Mouse (Mus musculus) ES-Bruce4 (cell line): ENCODE measurements around the gene Lsr. TPM values are rescaled to one million over a fixed set of nuclear protein-coding genes. Genes with fewer than 3 reads are reported as not detected.

Experiments used
- H3K27ac ChIP-seq: 2 replicates; pipeline ENCODE4 v1.5.1; 2012; ENCODE audit warnings: low read length, inconsistent platforms; ENCODE audit not compliant: insufficient read depth
- H3K27me3 ChIP-seq: 2 replicates; pipeline ENCODE4 v1.6.1; 2012; ENCODE audit warnings: mild to moderate bottlenecking, low read length, inconsistent platforms; ENCODE audit not compliant: control insufficient read depth, poor library complexity, insufficient read depth, severe bottlenecking
- H3K36me3 ChIP-seq: 2 replicates; pipeline ENCODE4 v1.6.1; 2012; ENCODE audit warnings: inconsistent platforms, mild to moderate bottlenecking, low read length, moderate library complexity; ENCODE audit not compliant: control insufficient read depth, poor library complexity, insufficient read depth, severe bottlenecking
- H3K4me1 ChIP-seq: one replicate; pipeline ENCODE4 v1.8.1; 2011; ENCODE audit warnings: low read length; ENCODE audit not compliant: control insufficient read depth, insufficient read depth
- H3K4me3 ChIP-seq: 2 replicates; pipeline ENCODE4 v1.5.1; 2011; ENCODE audit warnings: low read depth, mild to moderate bottlenecking, low read length
- H3K9ac ChIP-seq: 2 replicates; pipeline ENCODE4 v1.6.1; 2012; ENCODE audit warnings: low read depth, mild to moderate bottlenecking, inconsistent platforms; ENCODE audit not compliant: poor library complexity, severe bottlenecking
- H3K9me3 ChIP-seq: replicated peaks from 2 replicates; pipeline ENCODE4 v1.6.1; 2012; ENCODE audit warnings: mild to moderate bottlenecking, low read length, inconsistent platforms; ENCODE audit not compliant: control insufficient read depth, poor library complexity, insufficient read depth, severe bottlenecking
- CTCF ChIP-seq: IDR thresholded peaks from one replicate; pipeline ENCODE4 v1.8.1; 2011; ENCODE audit warnings: low read depth, low read length
- EP300 ChIP-seq: IDR thresholded peaks from 2 replicates; pipeline ENCODE4 v1.6.1; 2011; ENCODE audit warnings: low read depth, low read length; ENCODE audit not compliant: insufficient read depth
- POLR2A ChIP-seq: IDR thresholded peaks from one replicate; pipeline ENCODE4 v1.8.1; 2011; ENCODE audit warnings: low read length; ENCODE audit not compliant: insufficient read depth
- polyA plus RNA-seq: library from polyadenylated mRNA; stranded (reverse); fragments of >200 nt; gene quantifications from 2 replicates; pipeline ENCODE4 v1.2.4, GENCODE M21; 2011; ENCODE audit warnings: low read depth; ENCODE audit not compliant: missing spikeins, insufficient read depth, insufficient read length

Lsr gene
- polyA plus RNA-seq: 39.1 and 42.9 TPM in 2 replicates

DNA sequence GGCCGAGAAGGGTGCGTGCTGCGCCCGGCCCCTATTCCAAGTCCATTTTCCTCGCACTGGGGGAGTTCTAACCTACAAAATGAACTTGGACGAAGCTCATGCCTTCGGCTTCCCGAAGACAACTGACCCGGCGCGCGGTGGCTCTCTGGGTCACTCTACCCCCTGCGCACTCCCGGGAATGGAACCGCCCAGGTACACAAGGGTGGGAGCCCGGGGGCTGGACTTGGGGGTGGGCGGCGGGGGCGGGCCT is at the start of gene Lsr:
Lsr (minus strand) TSS at position 214 of the 250 bp plus-strand sequence.
- H3K36me3 ChIP-seq: no peaks in the 10 kb centered on the region; the same call in 1 of the 2 replicates
- H3K9me3 ChIP-seq: no peaks in the 10 kb centered on the region
- H3K4me1 ChIP-seq: no peaks in the 10 kb centered on the region
- peak within 1 kb of the TSS; percentile 92 for H3K4me3 ChIP-seq
- no peaks in the 10 kb centered on the region for H3K27me3 ChIP-seq
- TF ChIP-seq POLR2A (peak; percentile 20), CTCF (no peak)
- peak within 1 kb of the TSS; percentile 70 for H3K9ac ChIP-seq
- H3K27ac ChIP-seq: peak within 1 kb of the TSS; percentile 62

DNA sequence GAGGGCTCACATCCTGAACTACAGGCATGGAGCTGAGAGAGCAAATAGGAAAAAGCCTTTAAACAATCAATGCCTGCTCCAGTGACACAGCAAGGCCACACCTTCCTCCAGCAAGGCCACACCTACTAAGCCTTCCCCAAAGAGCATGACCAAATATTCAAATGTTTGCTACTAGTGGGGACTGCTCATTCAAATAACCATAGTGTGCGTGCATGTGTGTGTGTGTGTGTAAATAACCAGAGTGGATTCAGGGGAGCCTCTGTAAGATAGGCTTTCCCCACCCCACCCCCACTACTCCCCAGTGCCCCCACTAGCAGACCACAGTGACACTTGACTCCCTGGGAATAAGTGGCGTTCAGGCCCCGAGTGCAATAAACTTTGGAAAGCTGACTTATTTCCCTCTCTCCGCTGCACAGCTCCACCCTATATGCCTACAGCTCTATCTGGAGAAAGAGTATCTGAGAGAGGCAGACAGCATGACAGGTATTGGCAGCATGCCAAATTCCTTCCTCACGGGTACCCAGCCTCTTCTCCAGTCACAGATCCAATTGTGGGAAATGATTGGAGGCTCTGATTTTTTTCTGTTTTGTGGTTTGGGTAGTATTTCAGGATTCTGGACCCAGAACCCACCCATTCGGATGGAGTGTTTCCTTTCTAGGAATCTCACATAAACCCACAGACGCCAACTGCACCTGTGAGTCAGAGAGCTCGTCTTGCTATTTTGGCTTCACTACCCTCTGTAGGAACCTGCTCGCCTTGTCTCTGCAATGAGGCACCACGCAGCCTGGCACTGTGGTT is 44.0 kb upstream of the Lsr start:
- Histone ChIP-seq H3K27ac (no peak overlapping the region), H3K36me3 (no peaks in the 10 kb centered on the region), H3K9ac (no peak overlapping the region), H3K4me3 (no peak overlapping the region), H3K9me3 (no peaks in the 10 kb centered on the region; the same call in 1 of the 2 replicates), H3K4me1 (no peaks in the 10 kb centered on the region), H3K27me3 (no peaks in the 10 kb centered on the region)
- TF ChIP-seq POLR2A (no peak), CTCF (no peak), EP300 (no peak)

DNA sequence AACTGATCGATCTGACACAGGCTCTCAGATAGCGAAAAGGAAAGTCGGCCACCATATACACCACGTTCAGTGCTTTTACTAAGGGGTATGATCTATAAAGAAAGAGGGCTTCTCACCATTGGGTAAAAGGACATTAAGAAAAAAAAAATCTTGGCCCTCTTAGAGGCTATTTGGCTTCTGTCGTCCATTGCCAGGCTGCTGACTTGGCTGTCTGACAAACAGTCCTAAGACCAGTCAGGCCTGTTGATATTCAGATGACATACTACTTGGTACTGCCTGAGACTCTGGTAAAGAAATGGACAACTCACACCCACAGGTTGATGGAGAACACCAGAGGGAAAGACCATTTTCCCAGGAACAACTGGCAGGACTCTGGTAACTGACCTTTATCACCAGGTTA is 39.7 kb upstream of the Lsr start:
- Histone ChIP-seq H3K9me3 (no peaks in the 10 kb centered on the region), H3K9ac (no peak overlapping the region), H3K4me3 (no peak overlapping the region), H3K36me3 (no peaks in the 10 kb centered on the region), H3K27ac (no peak overlapping the region), H3K27me3 (no peaks in the 10 kb centered on the region), H3K4me1 (no peaks in the 10 kb centered on the region)
- no peak for TF ChIP-seq POLR2A
- no peak for TF ChIP-seq EP300
- no peak for TF ChIP-seq CTCF

DNA sequence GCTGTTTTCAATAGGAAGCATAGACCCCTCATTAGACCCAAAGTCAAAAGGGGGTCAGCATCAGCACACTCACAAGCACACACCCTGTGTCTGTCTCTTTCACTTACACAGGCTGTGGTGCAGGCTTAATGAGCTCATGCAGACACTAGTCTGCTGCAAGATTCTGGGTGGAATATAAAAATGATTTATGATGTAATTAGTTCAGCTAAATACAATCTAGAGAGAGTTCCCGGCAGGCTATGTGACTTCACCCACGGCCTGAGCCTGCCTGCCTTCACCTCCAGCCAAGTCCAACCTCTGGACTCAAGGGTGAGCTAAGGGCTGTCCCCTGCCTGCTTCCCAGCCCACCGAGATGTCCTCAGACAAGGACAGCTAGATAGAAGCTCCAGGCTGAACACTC is 35.6 kb upstream of the Lsr start:
- TF ChIP-seq POLR2A (no peak), EP300 (no peak), CTCF (no peak)
- no peak overlapping the region for H3K4me3 ChIP-seq
- H3K36me3 ChIP-seq: no peaks in the 10 kb centered on the region
- H3K9ac ChIP-seq: no peak overlapping the region
- no peaks in the 10 kb centered on the region for H3K27me3 ChIP-seq
- no peaks in the 10 kb centered on the region for H3K4me1 ChIP-seq
- no peak overlapping the region for H3K27ac ChIP-seq
- H3K9me3 ChIP-seq: no peaks in the 10 kb centered on the region

DNA sequence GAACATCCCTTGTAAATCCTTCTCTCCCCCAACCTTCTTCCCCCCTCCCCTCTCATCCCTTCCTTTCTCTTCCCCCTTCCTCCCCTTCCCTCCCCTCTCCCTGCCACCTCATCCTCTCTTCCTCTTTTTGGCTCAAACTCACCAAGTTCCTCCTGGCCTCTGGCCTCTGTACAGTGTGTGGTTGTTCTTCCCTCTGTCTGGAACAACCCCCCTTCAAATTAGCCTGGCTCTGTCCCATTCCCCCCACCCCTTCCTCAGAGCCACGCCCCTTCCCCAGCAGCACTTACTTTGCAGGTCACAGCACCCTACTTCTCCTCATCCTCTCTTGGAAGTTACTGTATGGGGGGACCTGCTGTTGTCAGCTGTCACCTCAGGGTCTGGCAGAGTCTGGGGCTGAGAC is 34.9 kb upstream of the Lsr start:
- no peak for TF ChIP-seq POLR2A
- TF ChIP-seq EP300: no peak
- no peak for TF ChIP-seq CTCF
- Histone ChIP-seq H3K9ac (no peak overlapping the region), H3K36me3 (no peaks in the 10 kb centered on the region), H3K9me3 (no peaks in the 10 kb centered on the region), H3K4me3 (no peak overlapping the region), H3K27me3 (no peaks in the 10 kb centered on the region), H3K27ac (no peak overlapping the region), H3K4me1 (no peaks in the 10 kb centered on the region)

DNA sequence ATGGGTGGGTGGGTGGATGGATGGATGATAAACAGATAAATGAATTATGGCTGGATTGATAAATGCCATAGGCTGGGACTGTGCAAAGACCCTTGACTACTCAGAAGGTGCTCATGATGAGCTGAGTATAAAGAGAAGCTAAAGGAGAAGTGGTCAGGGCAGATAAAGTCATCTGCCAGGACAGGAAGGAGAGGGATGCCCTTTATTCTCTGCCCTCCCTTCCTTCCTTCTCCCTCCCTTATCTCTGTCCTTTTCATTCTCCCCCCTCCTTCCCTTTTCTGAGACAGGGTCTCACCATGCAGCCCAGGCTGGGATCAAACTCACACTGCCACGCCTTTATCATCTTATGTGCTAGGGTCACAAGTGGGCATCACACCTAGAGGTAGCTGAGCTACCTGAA is 34.5 kb upstream of the Lsr start:
- H3K9me3 ChIP-seq: no peaks in the 10 kb centered on the region
- no peak overlapping the region for H3K9ac ChIP-seq
- no peaks in the 10 kb centered on the region for H3K36me3 ChIP-seq
- TF ChIP-seq EP300: no peak
- TF ChIP-seq CTCF: no peak
- TF ChIP-seq POLR2A: no peak
- H3K27ac ChIP-seq: no peak overlapping the region
- H3K4me1 ChIP-seq: no peaks in the 10 kb centered on the region
- no peaks in the 10 kb centered on the region for H3K27me3 ChIP-seq
- no peak overlapping the region for H3K4me3 ChIP-seq
